Mouse (Mus musculus) T-helper 2 cell (primary cell): ENCODE results near the gene Etfa.

Experiments
- in situ Hi-C: fragments of 300-600 bp; cut with MboI, MseI; formaldehyde crosslinking; loops from one replicate; pipeline ENCODE4 v1.15.1; 2025; ENCODE audit warnings: high pct_unique_total_duplicates

The Etfa gene

GRCm38 (mm10) chr9:55425271-55425810, 86.7 kb downstream of the Etfa start:
- in situ Hi-C loops: loop anchor here (25.0 kb wide), 1 partner anchor 487 kb away; no protein-coding TSS in a partner anchor

- in situ Hi-C loops: no loop called here
Measured at GRCm38 (mm10) chr9:55423451-55424424, 88.3 kb downstream of the Etfa start.

- in situ Hi-C loops: no loop called here
Measured at GRCm38 (mm10) chr9:55421786-55422185, 90.3 kb downstream of the Etfa start.

- in situ Hi-C loops: loop anchor here (10.0 kb wide), 1 partner anchor 124 kb away; the partner anchor contains the start of gene Isl2
Measured at GRCm38 (mm10) chr9:55411154-55411553, 100.9 kb downstream of the Etfa start.

GRCm38 (mm10) chr9:55410430-55410829, 101.6 kb downstream of the Etfa start:
- in situ Hi-C loops: loop anchor here (10.0 kb wide), 1 partner anchor 124 kb away; the partner anchor contains the start of gene Isl2

GRCm38 (mm10) chr9:55409833-55410232, 102.2 kb downstream of the Etfa start:
- in situ Hi-C loops: loop anchor here (10.0 kb wide), 1 partner anchor 125 kb away; the partner anchor contains the start of gene Isl2

- in situ Hi-C loops: no loop called here
Measured at GRCm38 (mm10) chr9:55408851-55409250, 103.2 kb downstream of the Etfa start.

- in situ Hi-C loops: no loop called here
Measured at GRCm38 (mm10) chr9:55406773-55407172, 105.3 kb downstream of the Etfa start.

- in situ Hi-C loops: no loop called here
Measured at GRCm38 (mm10) chr9:55404976-55405702, 106.9 kb downstream of the Etfa start.
